Mouse (Mus musculus): Measurements from ENCODE around the gene Gm5269. TPM values are rescaled to one million over a fixed set of nuclear protein-coding genes. Genes with fewer than 3 reads are reported as not detected.

Gm5269 gene
- polyA plus RNA-seq, 1 experiment from 2014 or later, result not detected

DNA sequence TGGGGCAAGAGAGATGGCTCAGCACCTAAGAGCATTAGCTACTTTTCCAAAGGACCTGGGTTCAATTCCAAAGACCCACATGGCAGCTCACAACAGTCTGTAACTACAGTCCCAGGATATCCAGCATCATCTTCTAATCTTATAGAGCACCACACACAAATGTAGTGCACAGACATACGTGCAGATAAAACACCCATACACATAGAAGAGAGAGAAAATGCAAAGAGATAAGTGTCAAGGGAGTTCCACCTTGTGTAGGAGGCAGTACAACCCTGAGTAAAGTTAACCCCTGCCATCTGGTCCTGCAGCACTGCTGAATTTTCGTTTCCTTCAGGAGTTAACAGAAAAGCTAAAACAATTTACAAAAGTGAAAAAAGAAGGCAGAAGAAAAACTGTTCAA, 14.4 kb downstream of the Gm5269 start:
- no peak overlapping the region for H3K9ac ChIP-seq
- H3K4me1 ChIP-seq, result no peaks in the 10 kb centered on the region
- no peak overlapping the region for H3K4me3 ChIP-seq
- H3K27ac ChIP-seq, result no peak overlapping the region
- no peaks in the 10 kb centered on the region for H3K27me3 ChIP-seq
- H3K4me2 ChIP-seq (replicated peaks), result no peak overlapping the region
- no peaks in the 10 kb centered on the region for H3K36me3 ChIP-seq
- no peak for ATAC-seq (ENCODE audit: low FRiP score)
- no peaks in the 10 kb centered on the region for H3K9me3 ChIP-seq (replicated peaks)
- WGBS, result 82% methylated on average over 2 of the region's 2 CpGs

DNA sequence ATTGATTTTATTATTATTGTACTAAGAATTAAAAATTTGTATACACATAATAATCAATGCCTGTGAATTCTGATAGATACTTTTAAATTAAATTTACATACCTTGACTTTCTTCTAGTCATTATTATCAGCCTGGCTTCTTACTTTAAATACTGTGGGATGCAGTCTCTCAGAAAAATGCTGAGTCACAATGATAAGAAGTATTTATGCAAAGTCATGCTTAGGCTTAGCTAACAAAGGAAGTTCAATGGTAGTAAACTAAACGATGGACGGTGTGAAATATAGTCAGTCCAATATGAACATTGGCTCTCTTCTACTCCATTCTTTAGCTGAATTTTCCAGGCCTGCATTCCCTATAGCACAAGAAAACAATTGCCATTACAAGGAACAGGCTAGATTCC, 16.8 kb downstream of the Gm5269 start:
- no peaks in the 10 kb centered on the region for H3K9me3 ChIP-seq (replicated peaks)
- H3K4me1 ChIP-seq, result no peaks in the 10 kb centered on the region
- H3K36me3 ChIP-seq, result no peaks in the 10 kb centered on the region
- WGBS, result 83% methylated on average over 2 of the region's 2 CpGs
- no peak for ATAC-seq (ENCODE audit: low FRiP score)
- H3K4me2 ChIP-seq (replicated peaks), result no peak overlapping the region
- no peaks in the 10 kb centered on the region for H3K27me3 ChIP-seq
- no peak overlapping the region for H3K4me3 ChIP-seq
- H3K9ac ChIP-seq, result no peak overlapping the region
- H3K27ac ChIP-seq, result no peak overlapping the region

GRCm38 (mm10) chr1:45868479-45869137, 21.5 kb downstream of the Gm5269 start:
- H3K4me3 ChIP-seq, result no peak overlapping the region
- WGBS, result 85% methylated on average over 3 of the region's 3 CpGs
- no peak overlapping the region for H3K9ac ChIP-seq
- H3K36me3 ChIP-seq, result no peaks in the 10 kb centered on the region
- no peak overlapping the region for H3K27ac ChIP-seq
- H3K9me3 ChIP-seq (replicated peaks), result no peaks in the 10 kb centered on the region
- ATAC-seq (ENCODE audit: low FRiP score), result no peak
- H3K4me2 ChIP-seq (replicated peaks), result no peak overlapping the region
- H3K4me1 ChIP-seq, result no peaks in the 10 kb centered on the region
- no peaks in the 10 kb centered on the region for H3K27me3 ChIP-seq

DNA sequence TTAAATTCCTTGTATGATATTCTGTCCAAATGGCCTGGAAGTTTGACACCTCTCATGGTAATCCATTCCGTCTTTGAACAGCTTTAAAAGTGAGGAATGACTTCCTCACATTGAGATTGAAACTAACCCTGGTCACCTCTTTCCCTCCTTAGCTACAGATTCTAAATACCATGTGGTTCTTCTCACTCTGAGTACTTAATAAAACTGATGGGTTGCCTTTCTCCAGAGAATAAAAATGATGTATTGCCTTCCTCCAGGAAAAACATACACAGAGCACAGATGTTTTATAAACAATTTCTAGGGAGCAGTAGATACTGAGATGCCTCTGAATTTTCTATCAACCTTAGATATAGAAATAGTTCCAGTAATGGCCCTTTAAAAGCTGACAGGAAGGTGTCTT, 22.0 kb downstream of the Gm5269 start:
- H3K36me3 ChIP-seq, result no peaks in the 10 kb centered on the region
- 75% methylated on average over 1 of the region's 1 CpGs for WGBS
- ATAC-seq (ENCODE audit: low FRiP score), result no peak

DNA sequence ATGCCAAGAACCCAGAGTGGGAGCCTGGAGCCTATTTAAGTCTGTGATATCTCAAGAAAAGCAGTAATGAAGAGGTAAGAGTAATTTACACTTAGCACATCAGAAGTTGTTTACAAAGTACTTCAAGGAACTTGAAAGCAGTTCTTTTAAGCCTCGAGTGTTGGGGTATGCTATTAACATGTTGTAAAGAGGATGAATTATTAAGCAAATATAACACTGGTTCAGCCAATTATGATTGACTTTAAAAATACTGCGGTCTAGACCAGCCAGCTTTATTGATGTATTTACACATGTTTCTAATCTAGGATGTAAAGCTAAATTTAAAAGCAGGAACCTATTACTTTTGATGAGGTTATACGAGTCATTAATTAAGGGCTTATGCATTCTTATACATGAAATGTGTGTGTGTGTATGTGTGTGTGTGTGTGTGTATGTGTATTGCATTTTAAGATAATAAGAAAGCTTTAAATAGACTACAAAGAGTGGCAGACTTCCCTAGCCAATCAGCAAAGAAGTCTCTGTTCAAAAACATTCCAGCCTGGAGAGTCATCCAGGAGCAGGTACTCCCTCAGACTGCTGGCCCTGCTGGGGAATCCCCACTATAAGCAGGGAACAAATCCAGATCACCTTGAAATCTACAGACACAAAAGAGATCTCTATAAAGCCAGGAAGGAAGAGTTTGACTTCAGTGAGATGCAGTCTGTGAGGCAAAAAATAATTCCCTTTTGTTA, 23.6 kb downstream of the Gm5269 start:
- Histone ChIP-seq H3K9me3 (replicated peaks) (no peaks in the 10 kb centered on the region), H3K4me1 (no peaks in the 10 kb centered on the region), H3K4me3 (no peak overlapping the region), H3K9ac (no peak overlapping the region), H3K27me3 (no peaks in the 10 kb centered on the region), H3K27ac (no peak overlapping the region), H3K36me3 (no peaks in the 10 kb centered on the region), H3K4me2 (replicated peaks) (no peak overlapping the region)
- 79% methylated on average over 3 of the region's 3 CpGs for WGBS
- no peak for ATAC-seq (ENCODE audit: low FRiP score)

More for the DNA sequence above, 22.0 kb downstream of the Gm5269 start:
- H3K4me2 ChIP-seq (replicated peaks), result no peak overlapping the region
- H3K27me3 ChIP-seq, result no peaks in the 10 kb centered on the region
- no peak overlapping the region for H3K9ac ChIP-seq
- no peak overlapping the region for H3K27ac ChIP-seq
- H3K9me3 ChIP-seq (replicated peaks), result no peaks in the 10 kb centered on the region
- H3K4me1 ChIP-seq, result no peaks in the 10 kb centered on the region
- no peak overlapping the region for H3K4me3 ChIP-seq

DNA sequence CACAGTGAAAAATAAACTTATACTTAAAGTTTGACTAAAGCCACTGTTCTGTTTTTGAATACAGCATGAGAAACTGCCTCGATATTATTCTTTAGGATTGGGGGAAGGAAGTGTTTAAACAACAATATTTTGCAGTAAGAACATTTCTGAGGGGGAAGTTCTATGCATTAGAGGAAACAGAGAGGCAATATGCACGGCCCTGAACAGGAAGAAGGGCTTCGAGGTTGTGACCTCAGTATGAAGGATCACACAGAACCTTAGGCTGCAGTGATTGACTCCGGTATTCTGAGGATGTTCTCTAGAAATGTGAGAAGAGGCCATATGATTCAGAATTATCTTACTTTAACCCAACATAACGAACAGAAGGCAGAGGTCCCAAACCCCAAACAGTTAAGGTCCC, 24.3 kb downstream of the Gm5269 start:
- WGBS, result 74% methylated on average over 5 of the region's 5 CpGs
- Histone ChIP-seq H3K9ac (no peak overlapping the region), H3K4me1 (no peaks in the 10 kb centered on the region), H3K4me2 (replicated peaks) (no peak overlapping the region), H3K36me3 (no peaks in the 10 kb centered on the region), H3K9me3 (replicated peaks) (no peaks in the 10 kb centered on the region), H3K4me3 (no peak overlapping the region), H3K27ac (no peak overlapping the region), H3K27me3 (no peaks in the 10 kb centered on the region)
- no peak for ATAC-seq (ENCODE audit: low FRiP score)

GRCm38 (mm10) chr1:45865316-45865715, 24.8 kb downstream of the Gm5269 start:
- H3K4me2 ChIP-seq (replicated peaks), result no peak overlapping the region
- no peaks in the 10 kb centered on the region for H3K27me3 ChIP-seq
- H3K9ac ChIP-seq, result no peak overlapping the region
- H3K4me1 ChIP-seq, result no peaks in the 10 kb centered on the region
- ATAC-seq (ENCODE audit: low FRiP score), result no peak
- H3K9me3 ChIP-seq (replicated peaks), result no peaks in the 10 kb centered on the region
- no peak overlapping the region for H3K27ac ChIP-seq
- no peaks in the 10 kb centered on the region for H3K36me3 ChIP-seq
- WGBS, result 53% methylated on average over 1 of the region's 1 CpGs
- H3K4me3 ChIP-seq, result no peak overlapping the region

DNA sequence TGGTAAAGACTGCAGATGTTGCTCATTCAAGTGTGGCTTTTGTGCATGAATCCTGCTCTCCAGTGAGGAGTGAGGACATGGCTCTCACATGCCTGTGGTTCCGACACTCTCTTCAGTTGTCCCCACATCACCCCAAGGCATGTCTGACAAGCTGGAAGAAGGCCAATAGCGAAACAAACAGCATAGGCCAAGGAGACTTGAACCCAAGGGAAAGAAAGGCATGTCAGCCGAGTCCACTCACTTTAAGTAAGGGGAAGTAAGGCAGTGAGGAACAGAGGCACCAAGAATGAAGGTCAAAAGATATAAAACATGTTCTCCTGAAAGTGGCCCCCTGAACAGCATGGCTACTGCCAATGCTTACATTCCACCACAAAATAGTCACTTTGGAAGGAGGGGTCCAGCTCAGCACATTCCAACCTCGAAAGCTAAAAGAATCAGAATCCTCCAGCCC, 25.5 kb downstream of the Gm5269 start:
- 63% methylated on average over 4 of the region's 4 CpGs for WGBS
- Histone ChIP-seq H3K4me1 (no peaks in the 10 kb centered on the region), H3K9me3 (replicated peaks) (no peaks in the 10 kb centered on the region), H3K9ac (no peak overlapping the region), H3K27me3 (no peaks in the 10 kb centered on the region), H3K4me3 (no peak overlapping the region), H3K4me2 (replicated peaks) (no peak overlapping the region), H3K36me3 (no peaks in the 10 kb centered on the region), H3K27ac (no peak overlapping the region)
- ATAC-seq (ENCODE audit: low FRiP score), result no peak

DNA sequence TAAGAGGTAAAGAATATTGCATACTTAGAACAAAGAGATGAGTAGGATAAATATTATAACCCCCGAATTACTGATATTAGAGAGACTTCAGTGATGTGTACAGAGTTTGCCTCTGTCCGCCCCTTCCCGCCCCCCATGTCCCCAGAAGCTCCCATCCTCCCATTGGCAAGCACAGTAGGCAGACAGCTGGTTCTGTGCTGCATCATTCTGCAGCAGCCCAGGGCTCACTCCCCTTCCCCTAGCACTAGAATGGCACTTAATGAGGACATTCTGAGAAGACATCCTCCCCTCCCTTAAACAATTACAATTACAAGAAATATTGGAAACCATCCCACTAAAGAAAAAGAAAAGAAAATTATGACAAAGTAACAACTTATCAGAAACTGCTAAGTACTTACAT, 26.4 kb downstream of the Gm5269 start:
- Histone ChIP-seq H3K36me3 (no peaks in the 10 kb centered on the region), H3K4me1 (no peaks in the 10 kb centered on the region), H3K9me3 (replicated peaks) (no peaks in the 10 kb centered on the region), H3K4me3 (no peak overlapping the region), H3K27ac (no peak overlapping the region), H3K4me2 (replicated peaks) (no peak overlapping the region), H3K9ac (no peak overlapping the region), H3K27me3 (no peaks in the 10 kb centered on the region)
- no peak for ATAC-seq (ENCODE audit: low FRiP score)
- 84% methylated on average over 3 of the region's 3 CpGs for WGBS

GRCm38 (mm10) chr1:45861162-45861561, 28.9 kb downstream of the Gm5269 start:
- H3K27me3 ChIP-seq, result no peaks in the 10 kb centered on the region
- no peaks in the 10 kb centered on the region for H3K36me3 ChIP-seq
- no peaks in the 10 kb centered on the region for H3K9me3 ChIP-seq (replicated peaks)
- ATAC-seq (ENCODE audit: low FRiP score), result no peak
- H3K4me1 ChIP-seq, result no peaks in the 10 kb centered on the region
- no peak overlapping the region for H3K4me2 ChIP-seq (replicated peaks)
- H3K27ac ChIP-seq, result no peak overlapping the region
- no peak overlapping the region for H3K4me3 ChIP-seq
- H3K9ac ChIP-seq, result no peak overlapping the region

GRCm38 (mm10) chr1:45860349-45860748, 29.7 kb downstream of the Gm5269 start:
- Histone ChIP-seq H3K9me3 (replicated peaks) (no peaks in the 10 kb centered on the region), H3K27me3 (no peaks in the 10 kb centered on the region), H3K4me3 (no peak overlapping the region), H3K27ac (no peak overlapping the region), H3K4me2 (replicated peaks) (no peak overlapping the region), H3K4me1 (no peaks in the 10 kb centered on the region), H3K9ac (no peak overlapping the region), H3K36me3 (no peaks in the 10 kb centered on the region)
- 70% methylated on average over 5 of the region's 5 CpGs for WGBS
- no peak for ATAC-seq (ENCODE audit: low FRiP score)

DNA sequence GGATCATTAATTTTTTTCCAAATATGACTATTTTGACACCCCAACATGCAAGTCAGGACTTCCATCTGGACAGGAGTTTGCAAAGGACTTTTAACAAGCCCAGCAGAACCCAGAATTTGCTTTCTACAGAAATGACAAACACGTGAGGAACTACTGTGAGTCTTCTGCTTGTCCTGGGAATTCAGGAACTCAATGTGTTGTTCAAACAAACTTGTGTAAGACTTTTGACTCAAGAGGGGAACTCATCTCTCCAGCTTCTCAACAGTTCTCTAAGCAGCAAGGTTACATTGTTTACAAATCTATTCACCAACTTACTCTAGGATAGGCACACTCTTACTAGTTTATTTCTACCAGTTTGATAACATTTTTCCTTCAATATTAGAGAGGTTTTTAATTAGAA, 32.0 kb downstream of the Gm5269 start:
- H3K4me3 ChIP-seq, result no peak overlapping the region
- no peak overlapping the region for H3K9ac ChIP-seq
- H3K4me2 ChIP-seq (replicated peaks), result no peak overlapping the region
- 84% methylated on average over 1 of the region's 1 CpGs for WGBS
- no peaks in the 10 kb centered on the region for H3K27me3 ChIP-seq
- no peak for ATAC-seq (ENCODE audit: low FRiP score)
- H3K9me3 ChIP-seq (replicated peaks), result no peaks in the 10 kb centered on the region
- no peaks in the 10 kb centered on the region for H3K4me1 ChIP-seq
- H3K27ac ChIP-seq, result no peak overlapping the region
- H3K36me3 ChIP-seq, result no peaks in the 10 kb centered on the region

DNA sequence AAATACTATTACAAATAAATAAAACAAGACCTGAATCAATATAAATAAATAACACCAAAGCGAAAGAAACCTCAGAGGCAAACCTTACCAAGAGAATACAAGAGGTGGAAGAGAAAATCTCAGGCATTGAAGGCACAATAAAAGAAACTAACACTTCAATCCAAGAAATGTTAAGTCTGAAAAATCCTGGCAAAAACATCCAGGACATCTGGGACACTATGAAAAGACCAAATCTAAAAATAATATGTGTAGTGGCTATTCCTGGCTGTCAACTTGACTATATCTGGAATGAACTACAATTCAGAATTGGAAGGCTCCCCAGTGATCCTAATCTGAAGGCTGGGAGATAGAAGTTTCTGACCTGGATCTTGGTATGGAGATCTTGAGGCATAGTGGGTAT, 44.6 kb downstream of the Gm5269 start:
- H3K36me3 ChIP-seq, result no peaks in the 10 kb centered on the region
- WGBS, result 81% methylated on average over 1 of the region's 1 CpGs
- no peaks in the 10 kb centered on the region for H3K27me3 ChIP-seq
- H3K9me3 ChIP-seq (replicated peaks), result no peaks in the 10 kb centered on the region
- H3K27ac ChIP-seq, result no peak overlapping the region
- no peak for ATAC-seq (ENCODE audit: low FRiP score)
- no peaks in the 10 kb centered on the region for H3K4me1 ChIP-seq
- H3K9ac ChIP-seq, result no peak overlapping the region
- no peak overlapping the region for H3K4me2 ChIP-seq (replicated peaks)
- H3K4me3 ChIP-seq, result no peak overlapping the region

Measured in hindbrain, embryonic 12.5 days (tissue).